In the genomic region with DNA sequence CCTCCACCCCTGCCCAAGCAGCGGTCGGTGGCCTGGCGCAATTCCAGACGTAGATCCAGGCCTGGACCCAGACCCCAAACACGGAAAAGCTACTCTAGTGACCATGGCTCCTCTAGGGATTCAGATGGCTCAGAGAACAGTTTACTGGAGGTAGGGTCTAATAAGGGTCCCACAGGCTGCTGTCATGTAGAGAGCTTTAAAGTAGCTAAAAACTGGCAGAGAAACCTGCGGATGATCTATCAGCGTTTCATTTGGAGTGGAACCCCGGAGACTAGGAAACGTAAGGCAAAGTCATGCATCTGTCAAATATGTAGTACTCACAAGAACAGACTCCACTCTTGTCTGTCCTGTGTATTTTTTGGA, we compare ENCODE assay signal across 8 mouse cellular contexts. TPM values are rescaled to one million over a fixed set of nuclear protein-coding genes. Genes with fewer than 3 reads are reported as not detected.
DNase-seq lines count a peak whose midpoint lies in the region; ATAC-seq and TF ChIP-seq lines count a peak whose summit lies in the region.

No protein-coding gene starts in this region.

- H3K4me1 ChIP-seq in heart, embryonic 15.5 days (replicated peaks), result peaks cover 2% of the 10 kb centered on the region; the same call in 1 of the 2 replicates
- H3K4me1 ChIP-seq in ES-E14 (ENCODE audit: control insufficient read depth in 2 of 2, insufficient read depth in 2 of 2, low read length in 2 of 2, poor library complexity in 1 of 2), result no peaks in the 10 kb centered on the region
- 0 out of 2 replicates have a peak, but pooled peaks cover 2% of the 10 kb centered on the region for H3K4me1 ChIP-seq in forebrain, embryonic 16.5 days (replicated peaks; ENCODE audit: control insufficient read depth, insufficient read depth, low read length)
- H3K4me1 ChIP-seq in liver, embryonic 15.5 days (replicated peaks), result no peaks in the 10 kb centered on the region

- H3K27ac ChIP-seq in heart, embryonic 15.5 days, result 0 out of 2 replicates have a peak overlapping the region, but pooled peaks have one; percentile 58
- H3K27ac ChIP-seq in ES-E14 (ENCODE audit: insufficient read depth, low read depth, low read length, poor library complexity, severe bottlenecking), result no peak overlapping the region
- H3K27ac ChIP-seq in forebrain, embryonic 16.5 days (ENCODE audit: low read length), result peak overlapping the region; percentile 63; the same call in 1 of the 2 replicates
- H3K27ac ChIP-seq in liver, embryonic 15.5 days (replicated peaks), result no peak overlapping the region

- H3K9ac ChIP-seq in heart, embryonic 15.5 days, result peak overlapping the region; percentile 45
- no peak overlapping the region for H3K9ac ChIP-seq in ES-E14 (ENCODE audit: insufficient read depth, low read depth, low read length, poor library complexity, severe bottlenecking)
- H3K9ac ChIP-seq in forebrain, embryonic 16.5 days (replicated peaks; ENCODE audit: low read depth, low read length), result peak overlapping the region; percentile 64
- no peak overlapping the region for H3K9ac ChIP-seq in liver, embryonic 15.5 days

- no peaks in the 10 kb centered on the region for H3K9me3 ChIP-seq in heart, embryonic 15.5 days (replicated peaks)
- H3K9me3 ChIP-seq in ES-E14 (ENCODE audit: control insufficient read depth, insufficient read depth, low read depth, low read length), result no peaks in the 10 kb centered on the region
- no peaks in the 10 kb centered on the region for H3K9me3 ChIP-seq in forebrain, embryonic 16.5 days (ENCODE audit: control insufficient read depth, low read length)
- H3K9me3 ChIP-seq in liver, embryonic 15.5 days (replicated peaks), result no peaks in the 10 kb centered on the region

- H3K27me3 ChIP-seq in heart, embryonic 15.5 days, result 0 out of 2 replicates have a peak, but pooled peaks cover 6% of the 10 kb centered on the region
- no peaks in the 10 kb centered on the region for H3K27me3 ChIP-seq in forebrain, embryonic 16.5 days (replicated peaks; ENCODE audit: control insufficient read depth, insufficient read depth, low read length)
- H3K27me3 ChIP-seq in liver, embryonic 15.5 days, result peaks cover 8% of the 10 kb centered on the region; the same call in 1 of the 2 replicates

- ATAC-seq in heart, embryonic 15.5 days (replicated peaks; ENCODE audit: insufficient number of reproducible peaks, insufficient read depth, low FRiP score, low read depth), result no peak
- ATAC-seq in forebrain, embryonic 16.5 days, result peak; percentile 19
- no peak for ATAC-seq in liver, embryonic 15.5 days (ENCODE audit: insufficient read depth)

- H3K4me2 ChIP-seq in heart, embryonic 15.5 days, result peak overlapping the region; percentile 75
- peak overlapping the region; percentile 59 for H3K4me2 ChIP-seq in forebrain, embryonic 16.5 days (ENCODE audit: low read length)
- peak overlapping the region; percentile 77 for H3K4me2 ChIP-seq in liver, embryonic 15.5 days

- WGBS in heart, embryonic 15.5 days, result 25% methylated on average over 9 of the region's 9 CpGs
- 36% methylated on average over 9 of the region's 9 CpGs for WGBS in forebrain, embryonic 16.5 days
- WGBS in liver, embryonic 15.5 days (ENCODE audit: insufficient replicate concordance), result 39% methylated on average over 9 of the region's 9 CpGs

- DNase-seq in heart, adult 9 months (ENCODE audit: low spot score in 2 of 2), result no peak
- DNase-seq in ES-E14 (ENCODE audit: low read depth, low spot score), result peak; percentile 2
- no peak for DNase-seq in right cerebral cortex, postnatal 36 days (ENCODE audit: low spot score in 2 of 2)
- DNase-seq in cerebellum, adult 11 months, result no peak
- DNase-seq in yolk sac, embryonic 10.5 days (ENCODE audit: low spot score), result no peak

- no peaks in the 10 kb centered on the region for H3K36me3 ChIP-seq in heart, embryonic 15.5 days
- no peaks in the 10 kb centered on the region for H3K36me3 ChIP-seq in ES-E14 (ENCODE audit: control insufficient read depth, insufficient read depth, low read length, poor library complexity, severe bottlenecking)
- no peaks in the 10 kb centered on the region for H3K36me3 ChIP-seq in forebrain, embryonic 16.5 days (ENCODE audit: control insufficient read depth, insufficient read depth)
- H3K36me3 ChIP-seq in liver, embryonic 15.5 days (replicated peaks), result no peaks in the 10 kb centered on the region

- in situ Hi-C loops in ES-E14 (cut with MboI; ENCODE audit: low sequenced_read_pairs in 2 of 2, unreplicated experiment in 2 of 2), result no loop called here

- H3K4me3 ChIP-seq in heart, embryonic 15.5 days, result peak overlapping the region; percentile 60
- H3K4me3 ChIP-seq in ES-E14 (ENCODE audit: insufficient read depth in 1 of 2, low read depth in 1 of 2, low read length in 2 of 2, poor library complexity in 1 of 2, severe bottlenecking in 1 of 2), result peak overlapping the region; percentile 78 to 79
- peak overlapping the region; percentile 53 for H3K4me3 ChIP-seq in forebrain, embryonic 16.5 days (replicated peaks; ENCODE audit: low read length)
- peak overlapping the region; percentile 60 for H3K4me3 ChIP-seq in liver, embryonic 15.5 days (replicated peaks)

TF ChIP-seq in ES-E14, 5 proteins besides CTCF, POLR2A, EP300 and RAD21:
- TF ChIP-seq CHD2 (IDR thresholded peaks at IDR 0.05; ENCODE audit: low read depth, low read length) (no peak), ZNF384 (IDR thresholded peaks at IDR 0.05; ENCODE audit: low read depth, low read length) (no peak), ZC3H11A (IDR thresholded peaks at IDR 0.05; ENCODE audit: borderline replicate concordance, low read depth, low read length) (no peak), MAFK (IDR thresholded peaks at IDR 0.05; ENCODE audit: insufficient read depth, low read depth, low read length) (no peak), HCFC1 (IDR thresholded peaks at IDR 0.05; ENCODE audit: borderline replicate concordance, insufficient read depth, low read length) (no peak)

RNA-seq across cellular contexts. Expression of gene Usp51, which starts 1.4 kb away (rescaled TPM):
- 0.39 and 0.66 TPM in 2 replicates for polyA plus RNA-seq in heart, embryonic 15.5 days (2015; fragmentation: Nextera tagmentation; extraction: Ambion mirVana)
- total RNA-seq in ES-E14 (2012; rRNA removed), result 2.4 and 3.8 TPM in 2 replicates
- polyA plus RNA-seq in forebrain, embryonic 16.5 days (2015; fragmentation: Nextera tagmentation; extraction: Ambion mirVana), result 1.7 and 2.0 TPM in 2 replicates
- polyA plus RNA-seq in liver, embryonic 15.5 days (2015; fragmentation: Nextera tagmentation; extraction: Ambion mirVana), result 0.22 and 0.30 TPM in 2 replicates

RNA-seq across cellular contexts. Expression of gene Mageh1, which starts 29.7 kb away (rescaled TPM):
- polyA plus RNA-seq in heart, embryonic 15.5 days (2015; fragmentation: Nextera tagmentation; extraction: Ambion mirVana), result 28.0 and 29.3 TPM in 2 replicates
- 27.5 and 36.3 TPM in 2 replicates for total RNA-seq in ES-E14 (2012; rRNA removed)
- 100 and 105 TPM in 2 replicates for polyA plus RNA-seq in forebrain, embryonic 16.5 days (2015; fragmentation: Nextera tagmentation; extraction: Ambion mirVana)
- 6.1 and 6.6 TPM in 2 replicates for polyA plus RNA-seq in liver, embryonic 15.5 days (2015; fragmentation: Nextera tagmentation; extraction: Ambion mirVana)

Comparison
In these comparisons a context has a peak if more than half of its experiments do, and no peak if none do; other contexts are left out.
1. H3K27ac ChIP-seq: peak in heart, embryonic 15.5 days (single experiment) and forebrain, embryonic 16.5 days (single experiment); none in ES-E14 (single experiment) and liver, embryonic 15.5 days (single experiment).
2. H3K9ac ChIP-seq: peak in heart, embryonic 15.5 days (single experiment) and forebrain, embryonic 16.5 days (single experiment); none in ES-E14 (single experiment) and liver, embryonic 15.5 days (single experiment).
3. Peak in every context shown above with its lines, with median percentiles within 50 percentile points of each other: H3K4me2 ChIP-seq and H3K4me3 ChIP-seq.